Mouse (Mus musculus) testis, adult 2 months (tissue): ENCODE data around the gene Scd4. TPM values are rescaled to one million over a fixed set of nuclear protein-coding genes. Genes with fewer than 3 reads are reported as not detected.

ENCODE experiments used
- H3K27ac ChIP-seq: fragments of 200-500 bp; 2 replicates; pipeline ENCODE4 v1.5.1; 2012; ENCODE audit warnings: low read depth, low read length; ENCODE audit not compliant: control insufficient read depth, insufficient read depth
- H3K27me3 ChIP-seq: fragments of 200-500 bp; 2 replicates; pipeline ENCODE4 v1.6.1; 2012; ENCODE audit warnings: mild to moderate bottlenecking, low read length, moderate library complexity; ENCODE audit not compliant: control insufficient read depth, insufficient read depth
- H3K36me3 ChIP-seq: fragments of 200-500 bp; 2 replicates; pipeline ENCODE4 v1.6.1; 2012; ENCODE audit warnings: mild to moderate bottlenecking, low read length; ENCODE audit not compliant: control insufficient read depth, insufficient read depth
- H3K4me1 ChIP-seq: fragments of 200-500 bp; 2 replicates; pipeline ENCODE4 v1.6.1; 2012; ENCODE audit warnings: low read length; ENCODE audit not compliant: control insufficient read depth, insufficient read depth
- H3K4me3 ChIP-seq: fragments of 200-500 bp; 2 replicates; pipeline ENCODE4 v1.5.1; 2012; ENCODE audit warnings: low read depth, mild to moderate bottlenecking, low read length, moderate library complexity, mixed read lengths; ENCODE audit not compliant: control insufficient read depth
- CTCF ChIP-seq: fragments of 200-500 bp; IDR thresholded peaks from 2 replicates; pipeline ENCODE4 v1.5.1; 2012; ENCODE audit warnings: low read depth, mild to moderate bottlenecking, inconsistent platforms, low read length, moderate library complexity; ENCODE audit not compliant: control insufficient read depth, insufficient read depth, insufficient replicate concordance
- POLR2A ChIP-seq: fragments of 200-500 bp; IDR thresholded peaks from 2 replicates; pipeline ENCODE4 v1.6.1; 2012; ENCODE audit warnings: low read depth, mild to moderate bottlenecking, inconsistent platforms, low read length, moderate library complexity; ENCODE audit not compliant: control insufficient read depth
- polyA plus RNA-seq: library from polyadenylated mRNA; depleted of rRNA; stranded (reverse); fragments of >200 nt; gene quantifications from 2 replicates; pipeline ENCODE4 v1.2.3, GENCODE M21; 2012

Scd4 gene
- polyA plus RNA-seq, 1 experiment = 0.37 TPM

- Histone ChIP-seq H3K4me3 (no peak overlapping the region), H3K27ac (peak overlapping the region; percentile 29; the same call in 1 of the 2 replicates), H3K4me1 (no peaks in the 10 kb centered on the region), H3K36me3 (no peaks in the 10 kb centered on the region), H3K27me3 (no peaks in the 10 kb centered on the region)
- TF ChIP-seq POLR2A (no peak), CTCF (no peak)
These were observed 32.4 kb upstream of the Scd4 start for GRCm38 (mm10) chr19:44300520-44300919.

GRCm38 (mm10) chr19:44301176-44301575 lies 31.7 kb upstream of the Scd4 start:
- Histone ChIP-seq H3K27me3 (no peaks in the 10 kb centered on the region), H3K4me3 (no peak overlapping the region), H3K36me3 (no peaks in the 10 kb centered on the region), H3K4me1 (no peaks in the 10 kb centered on the region), H3K27ac (no peak overlapping the region)
- no peak for TF ChIP-seq CTCF
- no peak for TF ChIP-seq POLR2A

- no peaks in the 10 kb centered on the region for H3K36me3 ChIP-seq
- TF ChIP-seq CTCF (no peak), POLR2A (no peak)
- no peaks in the 10 kb centered on the region for H3K27me3 ChIP-seq
- H3K4me3 ChIP-seq = no peak overlapping the region
- H3K4me1 ChIP-seq = no peaks in the 10 kb centered on the region
- H3K27ac ChIP-seq = no peak overlapping the region
These were observed 31.1 kb upstream of the Scd4 start for GRCm38 (mm10) chr19:44301671-44302305.

GRCm38 (mm10) chr19:44302901-44303300 lies 30.0 kb upstream of the Scd4 start:
- H3K36me3 ChIP-seq = no peaks in the 10 kb centered on the region
- no peaks in the 10 kb centered on the region for H3K4me1 ChIP-seq
- no peak overlapping the region; the same call in 1 of the 2 replicates for H3K27ac ChIP-seq
- H3K4me3 ChIP-seq = no peak overlapping the region
- no peaks in the 10 kb centered on the region for H3K27me3 ChIP-seq
- TF ChIP-seq CTCF (no peak), POLR2A (no peak)

GRCm38 (mm10) chr19:44303502-44303901 lies 29.4 kb upstream of the Scd4 start:
- Histone ChIP-seq H3K4me1 (no peaks in the 10 kb centered on the region), H3K27ac (no peak overlapping the region; the same call in 1 of the 2 replicates)

GRCm38 (mm10) chr19:44304419-44304818 lies 28.5 kb upstream of the Scd4 start:
- Histone ChIP-seq H3K27ac (no peak overlapping the region), H3K4me1 (no peaks in the 10 kb centered on the region), H3K36me3 (no peaks in the 10 kb centered on the region), H3K27me3 (no peaks in the 10 kb centered on the region), H3K4me3 (no peak overlapping the region)
- TF ChIP-seq CTCF = no peak

More at GRCm38 (mm10) chr19:44303502-44303901, 29.4 kb upstream of the Scd4 start:
- H3K27me3 ChIP-seq = no peaks in the 10 kb centered on the region
- H3K4me3 ChIP-seq = no peak overlapping the region
- TF ChIP-seq POLR2A (no peak), CTCF (no peak)
- no peaks in the 10 kb centered on the region for H3K36me3 ChIP-seq

- H3K36me3 ChIP-seq = no peaks in the 10 kb centered on the region
- H3K4me1 ChIP-seq = no peaks in the 10 kb centered on the region
- H3K27me3 ChIP-seq = no peaks in the 10 kb centered on the region
- no peak for TF ChIP-seq POLR2A
- H3K4me3 ChIP-seq = no peak overlapping the region
- peak overlapping the region; percentile 3 for H3K27ac ChIP-seq
These were observed 27.9 kb upstream of the Scd4 start for GRCm38 (mm10) chr19:44304851-44305510.

GRCm38 (mm10) chr19:44305701-44306100 lies 27.2 kb upstream of the Scd4 start:
- H3K27ac ChIP-seq = no peak overlapping the region
- H3K36me3 ChIP-seq = no peaks in the 10 kb centered on the region
- TF ChIP-seq POLR2A (no peak), CTCF (no peak)
- H3K4me3 ChIP-seq = no peak overlapping the region
- H3K27me3 ChIP-seq = no peaks in the 10 kb centered on the region
- H3K4me1 ChIP-seq = no peaks in the 10 kb centered on the region
